Mouse (Mus musculus): ENCODE measurements around the gene Sys1.

GRCm38 (mm10) chr2:164519171-164519526, 62.4 kb downstream of the Sys1 start:
- no peak for TF ChIP-seq POLR2A (IDR thresholded peaks at IDR 0.05; ENCODE audit: low read depth, low read length)
- TF ChIP-seq CTCF (conservative IDR thresholded peaks at IDR 0.05; ENCODE audit: insufficient read depth, insufficient read length, low read depth, low read length) = no peak
